Mouse (Mus musculus) thymus, adult 2 months (tissue): ENCODE measurements at regions not wholly inside any gene's neighbourhood (a gene's known extent, or its start where the extent isn't known, plus 50 kb on each side); places are given as distances from the start of the nearest gene placed in this dataset.

ENCODE experiments used
- CTCF ChIP-seq: fragments of 200-500 bp; IDR thresholded peaks from 2 replicates; pipeline ENCODE4 v1.5.1; 2012; ENCODE audit warnings: mild to moderate bottlenecking, control low read depth, low read length, moderate library complexity, borderline replicate concordance; ENCODE audit not compliant: control insufficient read depth, poor library complexity, insufficient read depth; ENCODE audit errors: extremely low read depth
- POLR2A ChIP-seq: fragments of 200-500 bp; IDR thresholded peaks from 2 replicates; pipeline ENCODE4 v1.6.1; 2012; ENCODE audit warnings: mild to moderate bottlenecking, low read length, control low read depth, moderate library complexity; ENCODE audit not compliant: control insufficient read depth, poor library complexity, insufficient read depth; ENCODE audit errors: extremely low read depth

- no peak for TF ChIP-seq POLR2A
- TF ChIP-seq CTCF: no peak
Measured at GRCm38 (mm10) chr4:24278154-24278553, 218.1 kb upstream of the Mms22l start.
